Mouse (Mus musculus) MEL (cell line): ENCODE measurements around the gene Hipk1. TPM values are rescaled to one million over a fixed set of nuclear protein-coding genes. Genes with fewer than 3 reads are reported as not detected.

Experiments used
- DNase-seq: peaks from one replicate; pipeline ENCODE4 v3.0.0; 2011; ENCODE audit warnings: low read depth, low spot score
- H3K27ac ChIP-seq: 2 replicates; pipeline ENCODE4 v1.5.1; 2012; ENCODE audit warnings: low read depth, mild to moderate bottlenecking, control low read depth, low read length, moderate library complexity; ENCODE audit not compliant: control insufficient read depth
- H3K27me3 ChIP-seq, 2 experiments: fragments of 150-350 bp in 1 of 2; sonication (generic) in 1 of 2; 2 replicates each; pipeline ENCODE4 v1.6.1; 2012; ENCODE audit warnings: low read length in 2 of 2, mild to moderate bottlenecking in 2 of 2, improper control_type of control experiment in 1 of 2, moderate library complexity in 1 of 2; ENCODE audit not compliant: insufficient read depth in 2 of 2, control insufficient read depth in 1 of 2
- H3K36me3 ChIP-seq, 2 experiments: 2 replicates each; pipeline ENCODE4 v1.6.1; 2012 to 2014; ENCODE audit warnings: low read length in 2 of 2, improper control_type of control experiment in 1 of 2, inconsistent platforms in 1 of 2, mild to moderate bottlenecking in 1 of 2; ENCODE audit not compliant: insufficient read depth in 2 of 2, control insufficient read depth in 1 of 2
- H3K4me1 ChIP-seq, 2 experiments: fragments of 150-350 bp in 1 of 2; sonication (generic) in 1 of 2; 2 replicates each; pipeline ENCODE4 v1.6.1; 2012; ENCODE audit warnings: low read length in 2 of 2, improper control_type of control experiment in 1 of 2, mild to moderate bottlenecking in 1 of 2; ENCODE audit not compliant: insufficient read depth in 2 of 2, control insufficient read depth in 1 of 2
- H3K4me3 ChIP-seq, 2 experiments: fragments of 150-350 bp in 1 of 2; sonication (generic) in 1 of 2; 2 replicates each; pipeline ENCODE4 v1.5.1; 2012; ENCODE audit warnings: low read depth in 2 of 2, low read length in 2 of 2, mild to moderate bottlenecking in 2 of 2, moderate library complexity in 2 of 2, control low read depth in 1 of 2, improper control_type of control experiment in 1 of 2; ENCODE audit not compliant: control insufficient read depth in 1 of 2, insufficient read depth in 1 of 2
- H3K79me2 ChIP-seq: 2 replicates; pipeline ENCODE4 v1.6.1; 2012; ENCODE audit warnings: mild to moderate bottlenecking, low read length, moderate library complexity; ENCODE audit not compliant: control insufficient read depth, poor library complexity, insufficient read depth
- H3K9ac ChIP-seq: 2 replicates; pipeline ENCODE4 v1.6.1; 2012; ENCODE audit warnings: low read depth, mild to moderate bottlenecking, control low read depth, low read length, moderate library complexity; ENCODE audit not compliant: control insufficient read depth, poor library complexity, severe bottlenecking
- H3K9me3 ChIP-seq: fragments of 150-350 bp; sonication (generic); replicated peaks from 2 replicates; pipeline ENCODE4 v1.6.1; 2012; ENCODE audit warnings: mild to moderate bottlenecking, low read length, improper control_type of control experiment, moderate library complexity; ENCODE audit not compliant: insufficient read depth
- BHLHE40 ChIP-seq: IDR thresholded peaks from 2 replicates; pipeline ENCODE4 v1.6.1; 2012; ENCODE audit warnings: low read depth, mild to moderate bottlenecking, inconsistent platforms, low read length, improper control_type of control experiment, borderline replicate concordance
- CHD1 ChIP-seq: IDR thresholded peaks from 2 replicates; pipeline ENCODE4 v1.6.1; 2012; ENCODE audit warnings: low read depth, mild to moderate bottlenecking, inconsistent platforms, low read length, improper control_type of control experiment
- E2F4 ChIP-seq: IDR thresholded peaks from 2 replicates; pipeline ENCODE4 v1.6.1; 2011; ENCODE audit warnings: low read depth, low read length, improper control_type of control experiment, borderline replicate concordance
- ELF1 ChIP-seq: IDR thresholded peaks from 2 replicates; pipeline ENCODE4 v1.6.1; 2014; ENCODE audit warnings: low read depth, mild to moderate bottlenecking, inconsistent platforms, low read length, improper control_type of control experiment, moderate library complexity
- EP300 ChIP-seq, 2 experiments: IDR thresholded peaks; 2 replicates each; pipeline ENCODE4 v1.6.1; 2011; ENCODE audit warnings: improper control_type of control experiment in 2 of 2, low read length in 2 of 2, low read depth in 1 of 2, mild to moderate bottlenecking in 1 of 2
- ETS1 ChIP-seq: IDR thresholded peaks from 2 replicates; pipeline ENCODE4 v1.6.1; 2012; ENCODE audit warnings: low read depth, mild to moderate bottlenecking, inconsistent platforms, low read length, improper control_type of control experiment, moderate library complexity
- GABPA ChIP-seq: IDR thresholded peaks from 2 replicates; pipeline ENCODE4 v1.6.1; 2012; ENCODE audit warnings: low read depth, mild to moderate bottlenecking, inconsistent platforms, low read length, improper control_type of control experiment, moderate library complexity
- HCFC1 ChIP-seq: IDR thresholded peaks from 2 replicates; pipeline ENCODE4 v1.6.1; 2012; ENCODE audit warnings: low read depth, mild to moderate bottlenecking, inconsistent platforms, low read length, improper control_type of control experiment, moderate library complexity
- MAFK ChIP-seq: IDR thresholded peaks from 2 replicates; pipeline ENCODE4 v1.6.1; 2011; ENCODE audit warnings: low read depth, mild to moderate bottlenecking, low read length, improper control_type of control experiment, borderline replicate concordance
- MEF2A ChIP-seq: IDR thresholded peaks from 2 replicates; pipeline ENCODE4 v1.6.1; 2014; ENCODE audit warnings: low read depth, mild to moderate bottlenecking, inconsistent platforms, low read length, improper control_type of control experiment; ENCODE audit not compliant: poor library complexity, insufficient replicate concordance, severe bottlenecking; ENCODE audit errors: extremely low read depth
- MXI1 ChIP-seq: IDR thresholded peaks from 2 replicates; pipeline ENCODE4 v1.6.1; 2011; ENCODE audit warnings: mild to moderate bottlenecking, low read depth, low read length, improper control_type of control experiment
- MYB ChIP-seq: IDR thresholded peaks from 2 replicates; pipeline ENCODE4 v1.6.1; 2011; ENCODE audit warnings: mild to moderate bottlenecking, low read depth, low read length, improper control_type of control experiment
- MYC ChIP-seq: IDR thresholded peaks from 2 replicates; pipeline ENCODE4 v1.6.1; 2011; ENCODE audit warnings: low read depth, mild to moderate bottlenecking, low read length, improper control_type of control experiment, moderate library complexity
- NELFE ChIP-seq: IDR thresholded peaks from 2 replicates; pipeline ENCODE4 v1.6.1; 2011; ENCODE audit warnings: low read depth, low read length, improper control_type of control experiment
- NRF1 ChIP-seq: IDR thresholded peaks from 2 replicates; pipeline ENCODE4 v1.6.1; 2014; ENCODE audit warnings: low read depth, mild to moderate bottlenecking, inconsistent platforms, low read length, improper control_type of control experiment, moderate library complexity; ENCODE audit not compliant: poor library complexity, insufficient read depth, severe bottlenecking
- RAD21 ChIP-seq: IDR thresholded peaks from 2 replicates; pipeline ENCODE4 v1.6.1; 2011; ENCODE audit warnings: mild to moderate bottlenecking, low read depth, low read length, improper control_type of control experiment
- RCOR1 ChIP-seq: IDR thresholded peaks from 2 replicates; pipeline ENCODE4 v1.6.1; 2012; ENCODE audit warnings: low read depth, mild to moderate bottlenecking, inconsistent platforms, low read length, improper control_type of control experiment
- SIN3A ChIP-seq: IDR thresholded peaks from 2 replicates; pipeline ENCODE4 v1.6.1; 2012; ENCODE audit warnings: low read length, improper control_type of control experiment, inconsistent platforms
- SMC3 ChIP-seq: IDR thresholded peaks from 2 replicates; pipeline ENCODE4 v1.6.1; 2011; ENCODE audit warnings: low read depth, low read length, improper control_type of control experiment
- TBP ChIP-seq: IDR thresholded peaks from 2 replicates; pipeline ENCODE4 v1.8.0; 2011; ENCODE audit warnings: low read depth, low read length, improper control_type of control experiment
- UBTF ChIP-seq: IDR thresholded peaks from 2 replicates; pipeline ENCODE4 v1.6.1; 2012; ENCODE audit warnings: low read depth, mild to moderate bottlenecking, inconsistent platforms, low read length, improper control_type of control experiment, moderate library complexity, borderline replicate concordance; ENCODE audit not compliant: insufficient read depth
- ZKSCAN1 ChIP-seq: IDR thresholded peaks from 2 replicates; pipeline ENCODE4 v1.6.1; 2012; ENCODE audit warnings: low read depth, mild to moderate bottlenecking, inconsistent platforms, low read length, improper control_type of control experiment, moderate library complexity
- ZNF384 ChIP-seq: IDR thresholded peaks from 2 replicates; pipeline ENCODE4 v1.6.1; 2012; ENCODE audit warnings: low read depth, mild to moderate bottlenecking, inconsistent platforms, low read length, improper control_type of control experiment
- polyA plus RNA-seq, 2 experiments: library from polyadenylated mRNA; stranded (reverse) in 1 of 2; unstranded in 1 of 2; fragments of >175 nt in 1 of 2; fragments of >200 nt in 1 of 2; gene quantifications; 2 replicates each; pipeline versions ENCODE4 v1.2.1 to v1.2.4; 2012; ENCODE audit warnings: low replicate concordance in 2 of 2, low read depth in 1 of 2; ENCODE audit not compliant: insufficient read length in 2 of 2, insufficient read depth in 1 of 2, missing spikeins in 1 of 2
- total RNA-seq: library from RNA; depleted of rRNA; stranded (reverse); fragments of 300-350 nt; gene quantifications from 2 replicates; pipeline ENCODE4 v1.2.3, GENCODE M21; 2012

Gene Hipk1
- total and polyA plus RNA-seq, 3 experiments = 16.7 to 28.7 TPM; not detected in 1

DNA sequence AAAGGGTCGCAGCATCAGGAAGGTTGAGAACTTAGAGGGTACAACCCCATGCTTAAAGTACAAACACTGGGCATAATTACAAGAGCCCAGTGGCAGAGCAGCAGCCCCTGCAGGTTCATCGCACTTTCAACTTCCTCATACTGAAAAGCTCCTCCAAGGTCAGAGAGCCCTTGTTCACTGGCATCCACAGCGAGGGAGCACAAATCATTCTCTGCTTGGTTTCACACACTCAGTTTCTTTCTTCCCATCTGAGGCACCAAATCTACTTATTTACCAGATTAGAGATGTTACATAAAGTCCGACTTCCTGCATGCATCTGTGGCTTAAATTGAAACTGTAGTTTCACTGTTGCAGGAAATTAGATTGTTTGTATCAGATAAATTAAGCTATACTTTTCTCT, 18.5 kb downstream of the Hipk1 start:
- peaks cover 0 to 4% of the 10 kb centered on the region in 2 experiments; a peak in 1 of 4 replicates for H3K4me1 ChIP-seq
- H3K27me3 ChIP-seq = no peaks in the 10 kb centered on the region
- no peak overlapping the region for H3K27ac ChIP-seq
- peak; percentile 49 for DNase-seq
- peaks cover 10% of the 10 kb centered on the region; the same call in 1 of the 2 replicates for H3K79me2 ChIP-seq
- no peaks in the 10 kb centered on the region for H3K9me3 ChIP-seq
- no peak overlapping the region for H3K4me3 ChIP-seq
- TF ChIP-seq TBP (no peak), NELFE (no peak), MYB (no peak), MXI1 (no peak), UBTF (no peak), MEF2A (no peak), ZNF384 (no peak), E2F4 (no peak), MYC (no peak), RCOR1 (no peak), EP300 (IDR thresholded peaks at IDR 0.05; ENCODE audit: low read depth in 1 of 2, low read length in 2 of 2) (no peak), CHD1 (no peak), NRF1 (no peak), ETS1 (no peak), ZKSCAN1 (no peak), ELF1 (no peak), MAFK (no peak), BHLHE40 (no peak), SMC3 (no peak), GABPA (no peak)
- H3K9ac ChIP-seq = no peak overlapping the region
- peaks cover 5 to 14% of the 10 kb centered on the region in 2 experiments for H3K36me3 ChIP-seq

DNA sequence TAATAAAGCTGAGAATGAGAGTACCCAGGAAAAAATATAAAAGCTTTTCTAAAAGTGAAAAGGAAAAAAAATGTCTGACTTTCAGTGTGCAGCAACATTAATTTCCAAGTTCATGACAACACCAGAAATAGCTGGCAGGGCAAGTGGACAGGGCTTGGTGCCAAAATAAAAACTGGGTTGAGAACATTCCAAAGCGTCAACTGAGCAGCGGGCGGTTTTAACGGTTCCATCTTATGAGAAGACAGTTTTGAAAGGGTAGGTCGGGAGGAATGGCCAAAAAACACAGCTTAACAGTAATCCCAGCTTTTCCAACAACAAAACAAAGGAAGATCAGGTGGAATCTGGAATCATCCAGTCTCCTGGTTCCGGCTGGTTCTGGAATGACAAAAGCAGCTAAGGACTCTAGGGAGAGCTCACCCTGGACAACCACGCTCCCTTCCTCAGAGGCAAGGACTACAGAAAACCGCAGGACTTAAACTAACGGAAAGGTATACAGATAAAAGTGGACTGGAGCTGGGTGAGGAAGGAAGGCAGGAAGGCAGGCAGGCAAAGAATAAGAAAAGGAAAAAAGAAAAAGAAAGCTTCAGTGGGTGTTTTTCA, 19.7 kb downstream of the Hipk1 start:
- H3K27me3 ChIP-seq = no peaks in the 10 kb centered on the region
- no peak for TF ChIP-seq SIN3A
- no peak for TF ChIP-seq HCFC1
- no peak for TF ChIP-seq RAD21
- TF ChIP-seq MEF2A = no peak
- H3K9ac ChIP-seq = no peak overlapping the region
- H3K79me2 ChIP-seq = peaks cover 1% of the 10 kb centered on the region; the same call in 1 of the 2 replicates
- no peak overlapping the region for H3K27ac ChIP-seq
- no peak for DNase-seq
- no peak overlapping the region for H3K4me3 ChIP-seq
- H3K9me3 ChIP-seq = no peaks in the 10 kb centered on the region
- peaks cover 0 to 4% of the 10 kb centered on the region in 2 experiments; a peak in 1 of 4 replicates for H3K4me1 ChIP-seq
- peaks cover 5 to 10% of the 10 kb centered on the region in 2 experiments for H3K36me3 ChIP-seq
